Mouse (Mus musculus): ENCODE data around the gene Nlrp6.

DNA sequence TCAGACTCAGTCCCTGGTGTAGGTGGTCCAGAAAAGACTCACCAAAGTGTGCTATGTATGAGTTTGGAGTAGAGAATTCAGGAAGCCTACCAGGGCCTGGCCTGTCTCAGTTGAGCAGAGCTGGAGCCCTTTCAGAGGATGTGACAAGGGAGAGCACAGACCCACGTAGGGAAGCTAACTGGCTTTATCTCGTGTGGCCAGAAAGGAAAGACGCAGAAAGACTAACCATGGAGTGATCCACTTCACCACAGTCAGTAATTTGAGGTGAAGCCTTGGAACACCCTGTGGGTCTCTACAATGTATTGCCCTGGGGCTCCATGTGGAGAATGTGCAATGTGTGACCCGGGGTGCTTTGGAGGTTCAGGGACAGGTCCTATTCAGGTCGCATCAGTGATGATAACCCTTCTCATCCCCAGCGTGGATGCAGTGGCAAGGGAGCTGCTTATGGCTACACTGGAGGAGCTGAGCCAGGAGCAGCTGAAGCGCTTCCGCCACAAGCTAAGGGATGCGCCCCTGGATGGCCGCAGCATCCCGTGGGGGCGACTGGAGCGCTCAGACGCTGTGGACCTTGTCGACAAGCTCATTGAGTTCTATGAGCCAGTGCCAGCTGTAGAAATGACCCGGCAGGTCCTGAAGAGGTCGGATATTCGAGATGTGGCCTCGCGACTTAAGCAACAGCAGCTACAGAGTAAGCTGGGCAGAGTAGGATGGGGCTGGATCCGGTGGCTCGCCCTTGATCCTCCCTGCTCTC is 698 bp downstream of the Nlrp6 start:
- no peak for TF ChIP-seq CTCF (IDR thresholded peaks at IDR 0.05; ENCODE audit: low read depth)
- TF ChIP-seq EP300 (IDR thresholded peaks at IDR 0.05; ENCODE audit: low read depth), result no peak

Data from liver, embryonic 14.5 days (tissue).